Mouse (Mus musculus) hindbrain, postnatal 0 days (tissue): ENCODE data around the gene Supt16. TPM values are rescaled to one million over a fixed set of nuclear protein-coding genes. Genes with fewer than 3 reads are reported as not detected.

Experiments
- ATAC-seq: fragments of 200-750 bp; cut with Nextera tagmentation; 2 replicates; pipeline ENCODE4 v1.8.0; 2017; ENCODE audit warnings: mild to moderate bottlenecking, moderate TSS enrichment, moderate library complexity
- DNase-seq: peaks from one replicate; pipeline ENCODE4 v3.0.0-alpha.2; 2015; ENCODE audit warnings: low spot score
- H3K27ac ChIP-seq: fragments of 300-500 bp; sonication (generic); 2 replicates; pipeline ENCODE4 v1.5.1; 2014; ENCODE audit warnings: mild to moderate bottlenecking
- H3K27me3 ChIP-seq: fragments of 300-500 bp; sonication (generic); 2 replicates; pipeline ENCODE4 v1.6.1; 2014; ENCODE audit warnings: low read length, mixed read lengths; ENCODE audit not compliant: insufficient read depth
- H3K36me3 ChIP-seq: fragments of 300-500 bp; sonication (generic); 2 replicates; pipeline ENCODE4 v1.6.1; 2014; ENCODE audit warnings: low read length, mixed read lengths; ENCODE audit not compliant: insufficient read depth
- H3K4me1 ChIP-seq: fragments of 300-500 bp; sonication (generic); 2 replicates; pipeline ENCODE4 v1.6.1; 2014; ENCODE audit warnings: antibody characterized with exemption, low read length, mixed read lengths; ENCODE audit not compliant: insufficient read depth
- H3K4me2 ChIP-seq: fragments of 300-500 bp; sonication (generic); 2 replicates; pipeline ENCODE4 v1.6.1; 2014; ENCODE audit warnings: low read depth, mild to moderate bottlenecking, low read length, moderate library complexity, mixed read lengths
- H3K4me3 ChIP-seq: fragments of 300-500 bp; sonication (generic); 2 replicates; pipeline ENCODE4 v1.5.1; 2014; ENCODE audit warnings: low read length
- H3K9ac ChIP-seq: fragments of 300-500 bp; sonication (generic); replicated peaks from 2 replicates; pipeline ENCODE4 v1.6.1; 2014; ENCODE audit warnings: mild to moderate bottlenecking, low read length, moderate library complexity, mixed read lengths
- H3K9me3 ChIP-seq: fragments of 300-500 bp; sonication (generic); 2 replicates; pipeline ENCODE4 v1.6.1; 2016; ENCODE audit warnings: low read length, mixed read lengths
- CTCF ChIP-seq: IDR thresholded peaks from 2 replicates; pipeline ENCODE4 v1.5.1; 2016; ENCODE audit warnings: antibody characterized with exemption, control low read depth, low read depth
- WGBS: fragments of 180-500 bp; shearing (Covaris S2); extraction: QIAGEN DNeasy Blood & Tissue Kit; methylation state at CpG from one replicate; pipeline ENCODE4 v1.1.7; 2014; 5-methylcytosine and 5-hydroxymethylcytosine counted together
- polyA plus RNA-seq: library from polyadenylated mRNA; unstranded; fragments of >200 nt; fragmentation: Nextera tagmentation; extraction: Ambion mirVana; gene quantifications from 2 replicates; pipeline ENCODE4 v1.2.1, GENCODE M21; 2015
- total RNA-seq: library from RNA; depleted of rRNA; stranded (reverse); fragments of >200 nt; gene quantifications from 2 replicates; pipeline ENCODE4 v1.2.3, GENCODE M21; 2014

Gene Supt16
- total and polyA plus RNA-seq, 2 experiments from 2014 or later = 28.4 to 43.8 TPM

- Histone ChIP-seq H3K4me1 (no peaks in the 10 kb centered on the region), H3K27ac (peak overlapping the region; percentile 61; the same call in 1 of the 2 replicates), H3K36me3 (no peaks in the 10 kb centered on the region), H3K9me3 (no peaks in the 10 kb centered on the region), H3K4me2 (peak overlapping the region; percentile 22; the same call in 1 of the 2 replicates), H3K4me3 (no peak overlapping the region), H3K27me3 (no peaks in the 10 kb centered on the region), H3K9ac (no peak overlapping the region)
- DNase-seq = peak; percentile 43
- 21% methylated on average over 7 of the region's 7 CpGs for WGBS
- ATAC-seq = peak; percentile 74
- TF ChIP-seq CTCF = no peak
Measured at GRCm38 (mm10) chr14:52152179-52152578, 45.0 kb downstream of the Supt16 start.

GRCm38 (mm10) chr14:52149888-52150287 is 47.3 kb downstream of the Supt16 start:
- H3K27ac ChIP-seq = no peak overlapping the region
- no peak overlapping the region for H3K4me2 ChIP-seq
- no peaks in the 10 kb centered on the region for H3K9me3 ChIP-seq
- no peak for TF ChIP-seq CTCF
- 53% methylated on average over 4 of the region's 4 CpGs for WGBS
- DNase-seq (no peak), ATAC-seq (no peak)
- H3K27me3 ChIP-seq = no peaks in the 10 kb centered on the region
- no peak overlapping the region for H3K9ac ChIP-seq
- no peaks in the 10 kb centered on the region for H3K36me3 ChIP-seq
- no peaks in the 10 kb centered on the region for H3K4me1 ChIP-seq
- H3K4me3 ChIP-seq = no peak overlapping the region

- ATAC-seq (no peak), DNase-seq (peak; percentile 5)
- no peaks in the 10 kb centered on the region for H3K9me3 ChIP-seq
- H3K4me3 ChIP-seq = no peak overlapping the region
- no peaks in the 10 kb centered on the region for H3K4me1 ChIP-seq
- WGBS = 60% methylated on average over 4 of the region's 4 CpGs
- no peak overlapping the region for H3K4me2 ChIP-seq
- no peaks in the 10 kb centered on the region for H3K36me3 ChIP-seq
- peak; percentile 38 for TF ChIP-seq CTCF
- H3K27me3 ChIP-seq = no peaks in the 10 kb centered on the region
- H3K27ac ChIP-seq = no peak overlapping the region
- H3K9ac ChIP-seq = no peak overlapping the region
Measured at GRCm38 (mm10) chr14:52146540-52146939, 50.7 kb downstream of the Supt16 start.

GRCm38 (mm10) chr14:52144165-52144564 is 53.1 kb downstream of the Supt16 start:
- no peaks in the 10 kb centered on the region for H3K9me3 ChIP-seq
- TF ChIP-seq CTCF = no peak
- no peak overlapping the region for H3K4me2 ChIP-seq
- no peak overlapping the region for H3K9ac ChIP-seq
- ATAC-seq (no peak), DNase-seq (no peak)
- WGBS = 76% methylated on average over 4 of the region's 4 CpGs
- no peaks in the 10 kb centered on the region for H3K4me1 ChIP-seq
- no peaks in the 10 kb centered on the region for H3K36me3 ChIP-seq
- no peaks in the 10 kb centered on the region for H3K27me3 ChIP-seq
- no peak overlapping the region for H3K27ac ChIP-seq
- H3K4me3 ChIP-seq = no peak overlapping the region

GRCm38 (mm10) chr14:52141445-52142127 is 55.6 kb downstream of the Supt16 start:
- no peaks in the 10 kb centered on the region for H3K36me3 ChIP-seq
- DNase-seq (no peak), ATAC-seq (no peak)
- no peaks in the 10 kb centered on the region for H3K9me3 ChIP-seq
- no peak overlapping the region for H3K4me2 ChIP-seq
- 76% methylated on average over 16 of the region's 16 CpGs for WGBS
- no peak overlapping the region for H3K27ac ChIP-seq
- H3K27me3 ChIP-seq = no peaks in the 10 kb centered on the region
- no peaks in the 10 kb centered on the region for H3K4me1 ChIP-seq
- TF ChIP-seq CTCF = no peak
- no peak overlapping the region for H3K9ac ChIP-seq
- no peak overlapping the region for H3K4me3 ChIP-seq

GRCm38 (mm10) chr14:52140577-52141444 is 56.4 kb downstream of the Supt16 start:
- H3K9ac ChIP-seq = no peak overlapping the region
- H3K27me3 ChIP-seq = no peaks in the 10 kb centered on the region
- H3K27ac ChIP-seq = no peak overlapping the region
- H3K4me1 ChIP-seq = no peaks in the 10 kb centered on the region
- TF ChIP-seq CTCF = no peak
- no peak overlapping the region for H3K4me2 ChIP-seq
- ATAC-seq = no peak
- no peak overlapping the region for H3K4me3 ChIP-seq
- no peaks in the 10 kb centered on the region for H3K36me3 ChIP-seq
- no peaks in the 10 kb centered on the region for H3K9me3 ChIP-seq
- 72% methylated on average over 19 of the region's 19 CpGs for WGBS
- DNase-seq = no peak
